Mouse (Mus musculus) MEL (cell line): ENCODE measurements at regions not wholly inside any gene's neighbourhood (a gene's known extent, or its start where the extent isn't known, plus 50 kb on each side); places are given as distances from the start of the nearest gene placed in this dataset.

Experiments used
- CHD2 ChIP-seq: IDR thresholded peaks from 2 replicates; pipeline ENCODE4 v1.6.1; 2011; ENCODE audit warnings: low read length, improper control_type of control experiment
- CTCF ChIP-seq, 3 experiments: IDR thresholded peaks in 2 of 3; conservative IDR thresholded peaks in 1 of 3; 2 replicates each; pipeline ENCODE4 v1.5.1; 2011 to 2012; ENCODE audit warnings: low read length in 3 of 3, low read depth in 2 of 3, mild to moderate bottlenecking in 2 of 3, improper control_type of control experiment in 1 of 3, inconsistent platforms in 1 of 3, mixed read lengths in 1 of 3, moderate library complexity in 1 of 3; ENCODE audit not compliant: control insufficient read depth in 1 of 3, insufficient read depth in 1 of 3, poor library complexity in 1 of 3, severe bottlenecking in 1 of 3
- ELF1 ChIP-seq: IDR thresholded peaks from 2 replicates; pipeline ENCODE4 v1.6.1; 2014; ENCODE audit warnings: low read depth, mild to moderate bottlenecking, inconsistent platforms, low read length, improper control_type of control experiment, moderate library complexity
- EP300 ChIP-seq, 2 experiments: IDR thresholded peaks; 2 replicates each; pipeline ENCODE4 v1.6.1; 2011; ENCODE audit warnings: improper control_type of control experiment in 2 of 2, low read length in 2 of 2, low read depth in 1 of 2, mild to moderate bottlenecking in 1 of 2
- JUND ChIP-seq: IDR thresholded peaks from 2 replicates; pipeline ENCODE4 v1.6.1; 2011; ENCODE audit warnings: low read depth, mild to moderate bottlenecking, improper control_type of control experiment, low read length
- MEF2A ChIP-seq: IDR thresholded peaks from 2 replicates; pipeline ENCODE4 v1.6.1; 2014; ENCODE audit warnings: low read depth, mild to moderate bottlenecking, inconsistent platforms, low read length, improper control_type of control experiment; ENCODE audit not compliant: poor library complexity, insufficient replicate concordance, severe bottlenecking; ENCODE audit errors: extremely low read depth
- POLR2A ChIP-seq, 2 experiments: IDR thresholded peaks; 2 replicates each; pipeline ENCODE4 v1.6.1; 2011 to 2012; ENCODE audit warnings: low read length in 2 of 2, mild to moderate bottlenecking in 2 of 2, control low read depth in 1 of 2, improper control_type of control experiment in 1 of 2, low read depth in 1 of 2, moderate library complexity in 1 of 2; ENCODE audit not compliant: control insufficient read depth in 1 of 2, insufficient read depth in 1 of 2, poor library complexity in 1 of 2
- TAL1 ChIP-seq: IDR thresholded peaks from 2 replicates; pipeline ENCODE4 v1.6.1; 2012; ENCODE audit warnings: mild to moderate bottlenecking, inconsistent platforms, low read length, moderate library complexity, mixed read lengths
- UBTF ChIP-seq: IDR thresholded peaks from 2 replicates; pipeline ENCODE4 v1.6.1; 2012; ENCODE audit warnings: low read depth, mild to moderate bottlenecking, inconsistent platforms, low read length, improper control_type of control experiment, moderate library complexity, borderline replicate concordance; ENCODE audit not compliant: insufficient read depth
- ZMIZ1 ChIP-seq: IDR thresholded peaks from 2 replicates; pipeline ENCODE4 v1.6.1; 2012; ENCODE audit warnings: low read depth, mild to moderate bottlenecking, inconsistent platforms, low read length, improper control_type of control experiment, moderate library complexity

DNA sequence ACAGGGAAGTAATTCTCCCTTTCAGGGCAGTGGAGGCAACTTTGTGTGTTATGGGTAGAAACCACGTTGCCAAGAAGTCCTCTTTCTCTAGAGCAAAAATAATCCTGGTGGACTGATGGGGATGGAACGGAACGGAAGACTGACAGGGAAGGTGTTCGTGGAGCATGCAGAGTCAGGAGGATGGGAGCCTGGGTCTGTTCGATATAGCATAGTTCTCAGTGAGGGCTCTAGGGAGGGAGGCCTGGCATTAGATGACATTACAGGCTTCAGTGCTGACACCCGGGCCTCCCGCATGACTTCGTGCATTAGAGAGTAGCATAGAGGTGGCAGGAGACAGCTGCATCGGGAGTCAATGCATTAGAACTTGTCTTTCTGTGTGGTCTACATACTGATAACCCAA is 211.1 kb downstream of the Etnk1 start:
- TF ChIP-seq EP300 (IDR thresholded peaks at IDR 0.05; ENCODE audit: low read depth in 1 of 2, low read length in 2 of 2) (no peak), CTCF (IDR thresholded peaks at IDR 0.05 in 2 of 3, conservative IDR thresholded peaks at IDR 0.05 in 1 of 3; ENCODE audit: control insufficient read depth in 1 of 3, insufficient read depth in 1 of 3, low read depth in 2 of 3, low read length in 3 of 3, poor library complexity in 1 of 3, severe bottlenecking in 1 of 3) (no peak), MEF2A (no peak), POLR2A (IDR thresholded peaks at IDR 0.05; ENCODE audit: control insufficient read depth in 1 of 2, insufficient read depth in 1 of 2, low read depth in 1 of 2, low read length in 2 of 2, poor library complexity in 1 of 2) (no peak), ELF1 (no peak), CHD2 (no peak), UBTF (no peak), JUND (no peak), ZMIZ1 (no peak), TAL1 (no peak)
